Mouse (Mus musculus): ENCODE results near the gene L1cam.

DNA sequence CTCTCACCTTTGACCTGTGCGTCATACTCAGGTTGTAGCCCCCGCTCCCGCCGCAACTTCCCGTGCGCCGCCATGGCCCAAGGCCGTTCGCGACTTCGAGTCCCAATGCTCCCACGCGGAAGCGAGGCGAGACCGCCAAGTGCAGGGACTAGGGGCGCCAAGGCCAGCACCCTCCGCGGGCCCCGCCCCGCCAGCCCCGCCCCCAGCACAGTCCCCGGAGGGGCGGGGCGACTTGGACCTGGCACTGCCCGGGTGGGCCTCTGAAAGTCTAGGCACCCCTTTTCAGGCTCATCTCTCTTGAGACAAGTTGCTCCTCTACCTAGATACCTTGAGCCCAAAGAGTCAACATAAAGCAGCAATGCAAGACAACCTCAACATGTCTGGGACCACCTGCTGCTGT, 15.3 kb upstream of the L1cam start:
- no peak for TF ChIP-seq CHD2 (IDR thresholded peaks at IDR 0.05; ENCODE audit: low read depth, low read length)
- TF ChIP-seq MAFK (IDR thresholded peaks at IDR 0.05; ENCODE audit: insufficient read depth, low read depth, low read length): no peak
- no peak for TF ChIP-seq HCFC1 (IDR thresholded peaks at IDR 0.05; ENCODE audit: borderline replicate concordance, insufficient read depth, low read length)

Measured in ES-E14 (cell line).